ENCODE assay signal across 8 mouse cellular contexts in the genomic region with DNA sequence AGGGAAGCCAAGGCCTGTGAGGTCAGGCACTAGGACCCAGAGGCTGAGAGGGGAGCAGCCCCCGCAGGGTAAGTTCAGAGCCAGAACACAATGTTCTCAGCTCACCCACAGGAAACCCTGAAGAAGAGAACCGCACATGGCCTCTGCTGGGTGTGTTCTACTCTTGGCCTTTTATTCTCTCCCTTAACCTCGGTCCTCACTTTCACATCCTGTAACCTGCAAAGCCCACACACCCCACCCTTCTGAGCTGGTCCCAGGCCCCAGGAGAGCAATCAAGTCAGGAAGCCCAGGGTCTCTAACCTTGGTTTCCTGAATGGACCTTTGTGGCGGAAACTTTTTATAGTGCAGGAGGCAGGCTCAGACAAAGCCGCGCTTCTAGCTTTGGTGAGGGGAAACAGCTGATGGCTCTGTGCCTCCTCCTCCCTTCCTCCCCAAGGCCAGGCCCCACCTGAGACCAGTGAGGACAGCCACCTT. TPM values are rescaled to one million over a fixed set of nuclear protein-coding genes. Genes with fewer than 3 reads are reported as not detected.
DNase-seq lines count a peak whose midpoint lies in the region; ATAC-seq lines count a peak whose summit lies in the region.

No protein-coding gene starts in this region.

- peak; percentile 84 to 87 for DNase-seq in adrenal gland, adult (ENCODE audit: inconsistent age in 2 of 2, low spot score in 1 of 2)
- DNase-seq in adrenal gland, postnatal 4 days (ENCODE audit: low spot score in 2 of 2), result no peak
- peak; percentile 68 for DNase-seq in limb, embryonic 10.5 days (ENCODE audit: low spot score)

- no peak overlapping the region for H3K4me3 ChIP-seq in forebrain, embryonic 12.5 days (replicated peaks)
- peak overlapping the region; percentile 25 for H3K4me3 ChIP-seq in limb, embryonic 10.5 days
- H3K4me3 ChIP-seq in midbrain, embryonic 12.5 days, result no peak overlapping the region
- H3K4me3 ChIP-seq in stomach, embryonic 15.5 days (replicated peaks), result no peak overlapping the region

- H3K27ac ChIP-seq in forebrain, embryonic 12.5 days, result peak overlapping the region; percentile 71
- H3K27ac ChIP-seq in limb, embryonic 10.5 days, result peak overlapping the region; percentile 89
- H3K27ac ChIP-seq in midbrain, embryonic 12.5 days (replicated peaks), result peak overlapping the region; percentile 54
- H3K27ac ChIP-seq in stomach, embryonic 15.5 days, result peak overlapping the region; percentile 77

- 0 out of 2 replicates have a peak, but pooled peaks cover 2% of the 10 kb centered on the region for H3K27me3 ChIP-seq in forebrain, embryonic 12.5 days
- no peaks in the 10 kb centered on the region for H3K27me3 ChIP-seq in limb, embryonic 10.5 days (ENCODE audit: low read depth, poor library complexity, severe bottlenecking)
- H3K27me3 ChIP-seq in midbrain, embryonic 12.5 days, result no peaks in the 10 kb centered on the region; the same call in none of the 2 replicates
- H3K27me3 ChIP-seq in stomach, embryonic 15.5 days (replicated peaks), result no peaks in the 10 kb centered on the region

- no peaks in the 10 kb centered on the region for H3K9me3 ChIP-seq in forebrain, embryonic 12.5 days
- no peaks in the 10 kb centered on the region for H3K9me3 ChIP-seq in limb, embryonic 10.5 days (replicated peaks)
- no peaks in the 10 kb centered on the region for H3K9me3 ChIP-seq in midbrain, embryonic 12.5 days
- no peaks in the 10 kb centered on the region for H3K9me3 ChIP-seq in stomach, embryonic 15.5 days

- no peak overlapping the region for H3K9ac ChIP-seq in forebrain, embryonic 12.5 days
- H3K9ac ChIP-seq in midbrain, embryonic 12.5 days (replicated peaks), result no peak overlapping the region
- no peak overlapping the region for H3K9ac ChIP-seq in stomach, embryonic 15.5 days

- 8% methylated on average over 6 of the region's 6 CpGs for WGBS in forebrain, embryonic 12.5 days
- WGBS in limb, embryonic 10.5 days, result 8% methylated on average over 6 of the region's 6 CpGs
- 14% methylated on average over 6 of the region's 6 CpGs for WGBS in midbrain, embryonic 12.5 days
- 12% methylated on average over 6 of the region's 6 CpGs for WGBS in stomach, embryonic 15.5 days

- ATAC-seq in activated CD4-positive, CD25-positive, alpha-beta regulatory T cell, adult 4 months, result peak; percentile 89
- no peak for ATAC-seq in forebrain, embryonic 12.5 days (ENCODE audit: low FRiP score)
- peak; percentile 76 to 78 for ATAC-seq in hematopoietic stem cell, adult 5-6 weeks (replicated peaks in 1 of 2; ENCODE audit: insufficient read depth in 1 of 2, low FRiP score in 2 of 2, low TSS enrichment in 1 of 2, low read depth in 1 of 2, poor library complexity in 2 of 2, severe bottlenecking in 2 of 2)
- ATAC-seq in midbrain, embryonic 12.5 days (ENCODE audit: low FRiP score, low read depth), result no peak
- ATAC-seq in stomach, embryonic 15.5 days (ENCODE audit: insufficient read depth, low FRiP score, low read depth), result peak; percentile 54; the same call in 1 of the 2 replicates

- peaks cover 47% of the 10 kb centered on the region for H3K4me1 ChIP-seq in forebrain, embryonic 12.5 days
- peaks cover 63% of the 10 kb centered on the region for H3K4me1 ChIP-seq in limb, embryonic 10.5 days
- H3K4me1 ChIP-seq in midbrain, embryonic 12.5 days, result peaks cover 45% of the 10 kb centered on the region
- peaks cover 45% of the 10 kb centered on the region for H3K4me1 ChIP-seq in stomach, embryonic 15.5 days

- no peaks in the 10 kb centered on the region for H3K36me3 ChIP-seq in forebrain, embryonic 12.5 days (replicated peaks)
- H3K36me3 ChIP-seq in limb, embryonic 10.5 days, result no peaks in the 10 kb centered on the region
- H3K36me3 ChIP-seq in midbrain, embryonic 12.5 days, result no peaks in the 10 kb centered on the region
- H3K36me3 ChIP-seq in stomach, embryonic 15.5 days, result no peaks in the 10 kb centered on the region

- no peak overlapping the region for H3K4me2 ChIP-seq in forebrain, embryonic 12.5 days
- H3K4me2 ChIP-seq in midbrain, embryonic 12.5 days (replicated peaks), result no peak overlapping the region
- H3K4me2 ChIP-seq in stomach, embryonic 15.5 days, result peak overlapping the region; percentile 17; the same call in 1 of the 2 replicates

RNA-seq across cellular contexts. Expression of a gene that starts 22.6 kb away (rescaled TPM):
- total RNA-seq in adrenal gland, postnatal 4 days (2021), result 10 to 100 TPM; 59.7 to 80.6 TPM
- polyA plus RNA-seq in activated CD4-positive, CD25-positive, alpha-beta regulatory T cell, adult 4 months (2017; shearing (Covaris generic)), result 10 to 100 TPM; 17.5 to 31.2 TPM
- 58.9 and 61.6 TPM in 2 replicates for polyA plus RNA-seq in forebrain, embryonic 12.5 days (2016; fragmentation: Nextera tagmentation; extraction: Ambion mirVana)
- total RNA-seq in hematopoietic stem cell, adult 5-6 weeks (2017), result 2.5 and 7.9 TPM in 2 replicates
- 30.3 and 58.7 TPM in 2 replicates for polyA plus RNA-seq in limb, embryonic 10.5 days (2016; fragmentation: Nextera tagmentation; extraction: Ambion mirVana)
- polyA plus RNA-seq in midbrain, embryonic 12.5 days (2016; fragmentation: Nextera tagmentation; extraction: Ambion mirVana), result 47.6 and 51.6 TPM in 2 replicates
- polyA plus RNA-seq in stomach, embryonic 15.5 days (2015; fragmentation: Nextera tagmentation; extraction: Ambion mirVana), result 45.6 and 45.8 TPM in 2 replicates

RNA-seq across cellular contexts. Expression of a gene that starts 28.4 kb away (rescaled TPM):
- 10 to 100 TPM; 35.7 to 38.0 TPM for total RNA-seq in adrenal gland, postnatal 4 days (2021)
- 10 to 100 TPM; 49.6 to 50.2 TPM for polyA plus RNA-seq in activated CD4-positive, CD25-positive, alpha-beta regulatory T cell, adult 4 months (2017; shearing (Covaris generic))
- 38.5 and 38.6 TPM in 2 replicates for polyA plus RNA-seq in forebrain, embryonic 12.5 days (2016; fragmentation: Nextera tagmentation; extraction: Ambion mirVana)
- 35.5 and 50.8 TPM in 2 replicates for total RNA-seq in hematopoietic stem cell, adult 5-6 weeks (2017)
- 32.1 and 36.5 TPM in 2 replicates for polyA plus RNA-seq in limb, embryonic 10.5 days (2016; fragmentation: Nextera tagmentation; extraction: Ambion mirVana)
- 37.4 and 39.6 TPM in 2 replicates for polyA plus RNA-seq in midbrain, embryonic 12.5 days (2016; fragmentation: Nextera tagmentation; extraction: Ambion mirVana)
- 42.4 and 47.0 TPM in 2 replicates for polyA plus RNA-seq in stomach, embryonic 15.5 days (2015; fragmentation: Nextera tagmentation; extraction: Ambion mirVana)

RNA-seq across cellular contexts. Expression of a gene that starts 28.7 kb away (rescaled TPM):
- 10 to 100 TPM; 82.2 to 88.4 TPM for total RNA-seq in adrenal gland, postnatal 4 days (2021)
- 100 to 1,000 TPM in 1 of 2 experiments, 10 to 100 TPM in 1; 89.7 to 110 TPM for polyA plus RNA-seq in activated CD4-positive, CD25-positive, alpha-beta regulatory T cell, adult 4 months (2017; shearing (Covaris generic))
- polyA plus RNA-seq in forebrain, embryonic 12.5 days (2016; fragmentation: Nextera tagmentation; extraction: Ambion mirVana), result 100 and 106 TPM in 2 replicates
- total RNA-seq in hematopoietic stem cell, adult 5-6 weeks (2017), result 42.0 and 44.3 TPM in 2 replicates
- polyA plus RNA-seq in limb, embryonic 10.5 days (2016; fragmentation: Nextera tagmentation; extraction: Ambion mirVana), result 103 and 111 TPM in 2 replicates
- polyA plus RNA-seq in midbrain, embryonic 12.5 days (2016; fragmentation: Nextera tagmentation; extraction: Ambion mirVana), result 110 and 115 TPM in 2 replicates
- polyA plus RNA-seq in stomach, embryonic 15.5 days (2015; fragmentation: Nextera tagmentation; extraction: Ambion mirVana), result 98.8 and 107 TPM in 2 replicates

Comparison
In these comparisons a context has a peak if more than half of its experiments do, and no peak if none do; other contexts are left out.
1. DNase-seq: peak in adrenal gland, adult (2 of 2) and limb, embryonic 10.5 days (single experiment); none in adrenal gland, postnatal 4 days (0 of 2).
2. ATAC-seq: peak in activated CD4-positive, CD25-positive, alpha-beta regulatory T cell, adult 4 months (single experiment), hematopoietic stem cell, adult 5-6 weeks (2 of 2) and stomach, embryonic 15.5 days (single experiment); none in forebrain, embryonic 12.5 days (single experiment) and midbrain, embryonic 12.5 days (single experiment).
3. Peak in every context shown above with its lines, with median percentiles within 50 percentile points of each other: H3K27ac ChIP-seq.